Mouse (Mus musculus) inflammation-experienced regulatory T-cells, adult 6 months (primary cell): ENCODE data around the gene Sgsm3. TPM values are rescaled to one million over a fixed set of nuclear protein-coding genes. Genes with fewer than 3 reads are reported as not detected.

ENCODE experiments used
- ATAC-seq: one replicate; pipeline ENCODE4 v1.8.0; 2017
- polyA plus RNA-seq, 3 experiments: library from polyadenylated mRNA; unstranded; fragments of 100-300 nt; shearing (Covaris generic); gene quantifications; one replicate each; pipeline ENCODE4 v1.2.1; 2017

Gene Sgsm3
- polyA plus RNA-seq, 3 experiments from 2014 or later = 3.1 to 4.5 (median 3.5) TPM

DNA sequence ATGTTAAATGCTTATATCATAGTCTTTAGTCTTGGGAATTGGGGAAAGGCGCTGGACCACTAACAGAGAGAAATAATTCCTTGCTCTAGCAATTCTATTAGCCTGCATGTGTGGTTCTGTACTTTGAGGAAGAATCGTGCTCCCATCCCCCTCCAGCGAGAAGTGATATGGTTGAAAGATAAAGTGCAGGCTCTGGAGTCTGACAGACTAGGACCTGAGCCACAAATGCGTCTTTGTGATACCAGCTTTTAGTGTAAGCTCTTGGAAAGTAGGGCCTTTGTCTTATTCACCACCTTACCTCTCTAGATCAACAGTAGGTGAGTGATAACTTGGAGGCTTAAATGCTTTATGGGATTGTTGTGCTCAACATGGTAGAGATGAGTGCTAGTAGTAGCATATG lies 3.6 kb downstream of the Sgsm3 start:
- ATAC-seq = no peak

- no peak for ATAC-seq
Observed at GRCm38 (mm10) chr15:80983264-80983663, 5.7 kb downstream of the Sgsm3 start.

GRCm38 (mm10) chr15:80988331-80988730 lies 10.8 kb downstream of the Sgsm3 start:
- ATAC-seq = no peak

DNA sequence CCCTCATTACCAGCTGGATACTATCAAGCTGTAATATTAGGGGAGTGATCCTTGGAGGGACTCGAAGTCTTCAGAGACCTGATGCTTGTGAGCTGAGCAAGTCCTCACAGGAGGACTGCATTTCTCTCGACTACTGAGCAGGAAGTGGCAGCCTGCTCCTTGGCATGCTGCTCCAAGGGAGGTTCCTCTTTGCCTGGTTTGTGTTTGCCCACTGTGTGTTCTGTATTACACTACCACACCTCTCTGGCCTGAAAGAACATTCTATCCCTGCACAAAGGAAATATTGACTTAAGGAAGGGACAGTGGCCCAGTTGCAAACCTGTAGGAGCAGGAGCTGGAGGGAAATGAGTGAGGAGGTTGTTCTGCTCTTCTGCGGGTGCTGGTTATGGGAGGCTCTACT lies 12.1 kb downstream of the Sgsm3 start:
- no peak for ATAC-seq

DNA sequence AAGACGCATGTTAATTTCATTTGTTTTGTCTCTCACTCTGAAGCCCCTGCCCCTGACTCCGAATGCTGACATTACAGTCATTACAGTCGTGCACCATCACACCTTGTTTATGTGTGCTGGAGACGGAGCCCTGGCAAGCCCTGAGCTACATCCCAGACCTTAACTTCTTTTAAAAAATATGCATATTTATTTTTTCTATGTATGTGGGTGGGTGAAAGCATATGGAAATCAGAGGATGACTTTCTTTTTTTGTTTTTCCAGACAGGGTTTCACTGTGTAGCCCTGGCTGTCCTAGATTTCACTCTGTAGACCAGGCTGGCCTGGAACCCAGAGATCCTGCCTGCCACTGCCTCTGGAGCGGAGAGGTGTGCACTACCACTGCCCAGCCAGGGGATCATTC lies 17.4 kb downstream of the Sgsm3 start:
- no peak for ATAC-seq

GRCm38 (mm10) chr15:80996090-80996835 lies 18.7 kb downstream of the Sgsm3 start:
- no peak for ATAC-seq

DNA sequence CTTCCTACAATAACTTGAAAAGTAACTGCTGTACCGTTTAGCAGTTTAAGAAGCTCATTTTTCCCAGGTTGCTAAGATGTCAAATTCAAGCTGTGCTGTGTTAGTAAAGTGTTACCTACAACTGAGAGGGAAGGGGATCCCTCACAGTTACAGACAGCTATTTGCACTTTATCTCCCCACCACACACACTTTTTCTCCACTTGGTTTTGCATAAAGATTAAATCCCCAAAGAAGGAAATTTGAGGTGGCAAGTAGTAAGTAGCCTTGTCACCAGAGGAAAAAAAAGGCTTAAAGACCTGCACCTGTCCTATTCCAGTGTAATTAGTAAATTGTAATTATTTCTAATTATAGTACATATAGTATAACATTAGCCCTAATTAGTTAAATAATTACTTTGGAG lies 19.5 kb downstream of the Sgsm3 start:
- no peak for ATAC-seq

DNA sequence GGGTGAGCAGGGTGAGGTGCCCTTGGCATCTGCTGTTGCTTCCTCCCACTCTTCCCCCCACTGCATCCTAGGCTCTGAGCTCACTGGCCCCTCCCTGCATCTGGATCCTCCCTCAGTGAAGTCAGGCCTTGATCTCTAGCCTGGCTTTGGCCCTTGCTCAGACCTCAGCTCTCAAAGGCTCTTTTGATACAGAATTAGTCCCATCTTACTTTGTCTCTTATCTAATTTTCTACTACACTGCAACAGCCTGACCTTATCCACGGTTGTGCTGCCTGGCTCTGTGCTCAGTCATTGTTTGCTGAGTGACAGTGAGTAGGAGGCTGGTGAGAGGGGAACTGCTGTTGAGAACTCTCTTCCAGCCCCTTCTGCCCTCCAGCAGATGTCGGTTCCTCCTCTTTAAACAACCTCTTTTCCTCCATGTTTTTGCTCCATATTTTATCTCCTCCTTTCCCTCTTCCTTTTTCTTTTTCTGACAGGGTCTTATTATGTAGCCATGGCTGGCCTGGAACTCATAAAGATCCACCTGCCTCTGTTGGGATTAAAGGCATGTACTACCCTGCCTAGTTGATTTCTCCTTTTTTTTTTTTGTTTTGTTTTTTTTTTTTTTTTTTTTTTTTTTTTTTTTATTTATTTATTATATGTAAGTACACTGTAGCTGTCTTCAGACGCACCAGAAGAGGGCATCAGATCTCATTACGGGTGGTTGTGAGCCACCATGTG lies 23.0 kb downstream of the Sgsm3 start:
- no peak for ATAC-seq

GRCm38 (mm10) chr15:81006127-81006735 lies 28.7 kb downstream of the Sgsm3 start:
- no peak for ATAC-seq

DNA sequence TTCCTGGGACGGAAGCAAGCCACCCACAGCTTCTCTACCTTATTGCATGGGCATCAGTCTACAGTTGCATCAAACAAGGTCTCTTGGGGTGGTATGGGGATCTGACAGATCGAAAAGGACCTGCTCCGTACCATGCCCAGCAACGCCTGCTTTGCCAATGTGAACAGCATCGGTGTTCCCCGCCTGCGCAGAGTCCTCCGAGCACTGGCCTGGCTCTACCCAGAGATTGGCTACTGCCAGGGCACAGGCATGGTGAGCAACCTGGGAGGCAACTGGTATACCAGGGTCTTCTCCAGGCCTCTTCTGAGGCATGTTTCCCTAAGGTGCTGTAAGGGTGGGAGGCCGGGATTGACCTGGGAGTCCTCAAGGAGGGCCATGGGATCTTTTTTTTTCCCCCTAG lies 29.8 kb downstream of the Sgsm3 start:
- no peak for ATAC-seq

DNA sequence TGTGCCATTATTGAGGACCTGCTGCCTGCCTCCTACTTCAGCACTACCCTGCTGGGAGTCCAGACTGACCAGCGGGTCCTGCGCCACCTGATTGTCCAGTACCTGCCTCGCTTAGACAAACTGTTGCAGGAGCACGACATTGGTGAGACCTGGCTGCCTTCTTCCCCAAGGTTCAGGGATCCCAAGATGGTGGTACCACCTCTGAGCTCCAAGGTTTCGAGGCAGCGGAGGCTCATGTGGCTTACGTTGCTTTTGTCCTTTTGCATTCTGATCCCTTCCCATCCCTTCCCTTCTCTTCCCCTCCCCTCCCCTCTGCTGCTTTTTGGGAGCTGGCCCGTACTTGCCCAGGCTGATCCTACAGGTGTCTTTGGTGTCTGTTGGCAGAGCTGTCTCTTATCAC lies 30.3 kb downstream of the Sgsm3 start:
- no peak for ATAC-seq

DNA sequence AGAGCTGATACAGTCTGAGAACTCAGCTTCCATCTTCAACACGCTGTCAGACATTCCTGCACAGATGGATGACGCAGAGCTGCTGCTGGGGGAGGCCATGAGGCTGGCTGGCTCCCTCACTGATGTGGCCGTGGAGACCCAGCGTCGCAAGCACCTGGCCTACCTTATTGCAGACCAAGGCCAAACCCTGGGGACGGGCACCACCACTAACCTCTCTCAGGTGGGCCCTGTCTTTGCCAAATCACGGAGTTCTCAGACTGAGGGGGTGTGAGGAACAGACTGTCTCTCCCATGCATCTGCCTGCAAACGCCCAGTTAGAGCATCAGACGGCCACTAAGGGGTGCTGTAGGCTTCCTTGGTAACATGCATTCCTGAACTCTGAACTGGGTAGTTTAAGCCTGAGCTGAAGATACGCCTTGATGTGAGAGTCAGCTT lies 31.1 kb downstream of the Sgsm3 start:
- no peak for ATAC-seq

GRCm38 (mm10) chr15:81010114-81010513 lies 32.5 kb downstream of the Sgsm3 start:
- no peak for ATAC-seq

GRCm38 (mm10) chr15:81011523-81011922 lies 34.0 kb downstream of the Sgsm3 start:
- no peak for ATAC-seq

DNA sequence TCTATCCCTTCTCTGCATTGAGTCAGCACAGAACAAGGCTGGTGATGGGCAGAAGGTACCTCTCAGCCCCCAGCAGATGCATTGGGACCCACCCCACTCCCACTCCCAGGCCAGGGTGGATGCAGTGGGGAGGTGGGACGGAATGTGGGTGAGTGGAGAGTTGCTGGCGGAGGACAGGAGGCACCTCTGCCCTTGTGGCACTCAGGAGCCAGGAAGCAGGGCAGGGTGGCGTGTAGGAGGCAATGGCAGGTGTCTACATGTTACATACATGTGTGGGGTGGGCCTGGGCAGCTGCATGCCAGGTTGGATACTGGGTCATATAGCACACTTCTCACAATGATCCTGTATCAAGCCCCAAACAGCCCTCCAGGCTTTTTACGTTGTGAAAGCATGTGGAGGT lies 34.8 kb downstream of the Sgsm3 start:
- ATAC-seq = no peak

DNA sequence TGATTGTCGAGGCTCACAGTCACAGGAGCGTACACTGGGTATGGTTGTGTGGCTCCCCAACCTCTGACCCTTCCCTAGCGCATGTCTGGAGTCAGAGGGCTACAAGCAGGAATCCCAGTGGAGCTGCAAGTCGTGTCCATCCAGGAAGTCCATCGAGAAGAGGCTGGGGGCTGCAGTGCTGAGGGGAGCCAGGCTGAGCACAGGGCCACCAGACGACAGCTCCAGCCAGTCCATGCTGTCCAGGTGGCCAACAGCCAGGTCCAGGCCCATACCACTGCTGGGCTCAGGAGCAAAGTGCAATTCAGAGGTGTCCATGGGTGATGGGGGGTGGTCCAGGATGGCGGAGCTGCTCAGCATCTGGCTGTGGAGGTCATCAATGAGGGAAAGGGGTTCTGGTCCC lies 35.6 kb downstream of the Sgsm3 start:
- no peak for ATAC-seq

DNA sequence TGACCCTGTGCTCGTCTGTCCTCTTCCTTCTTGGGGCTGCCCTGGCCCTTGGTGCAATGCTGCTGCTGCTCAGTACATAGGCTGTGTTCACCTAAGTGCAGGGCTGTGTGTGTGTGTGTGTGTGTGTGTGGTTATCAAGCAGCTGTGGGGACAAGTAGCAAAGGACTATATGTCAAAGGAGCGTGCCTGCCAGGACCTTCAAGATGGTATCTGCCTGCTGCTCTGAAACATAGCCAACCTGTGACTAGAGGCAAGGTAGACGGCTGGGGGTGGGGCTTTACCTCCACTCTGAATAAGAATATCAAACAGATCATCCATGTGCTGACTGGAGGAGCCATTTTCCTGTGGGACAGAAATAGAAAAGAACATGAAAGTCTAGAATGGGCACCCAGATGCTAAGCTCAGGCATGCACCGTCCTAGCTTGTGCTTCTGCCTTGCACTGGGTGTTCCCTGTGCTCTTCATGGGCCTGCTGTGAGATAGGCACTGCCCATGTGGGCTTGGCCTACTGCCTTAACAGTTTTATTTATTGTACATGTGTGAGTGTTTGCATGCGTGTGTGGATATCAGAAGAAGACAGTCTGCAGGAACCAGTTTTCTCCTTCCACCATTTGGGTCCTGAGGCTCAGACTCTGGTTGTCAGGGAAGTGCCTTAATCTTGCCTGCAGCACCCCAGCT lies 37.6 kb downstream of the Sgsm3 start:
- no peak for ATAC-seq

- ATAC-seq = no peak
Observed at GRCm38 (mm10) chr15:81016488-81016887, 38.9 kb downstream of the Sgsm3 start.

DNA sequence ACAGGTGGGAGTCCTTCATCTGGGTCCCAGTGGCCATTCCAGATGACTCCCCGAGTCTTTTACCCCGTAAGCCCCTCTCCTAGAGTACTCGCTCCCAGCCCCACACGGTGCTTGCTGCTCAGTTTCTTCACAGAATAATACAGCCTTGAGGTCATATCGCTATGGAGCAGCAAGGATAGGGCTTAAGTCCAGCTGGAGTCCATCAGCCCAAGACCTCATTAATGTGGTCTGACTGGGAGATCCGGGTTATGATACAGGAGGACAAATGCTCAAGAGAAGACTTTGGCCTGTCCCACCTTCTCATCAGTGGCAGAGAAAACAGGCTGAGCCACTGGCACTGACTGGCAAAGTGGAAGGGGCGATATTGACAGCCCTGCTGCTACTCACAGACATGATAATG lies 39.7 kb downstream of the Sgsm3 start:
- no peak for ATAC-seq

GRCm38 (mm10) chr15:81021377-81021776 lies 43.8 kb downstream of the Sgsm3 start:
- ATAC-seq = no peak

DNA sequence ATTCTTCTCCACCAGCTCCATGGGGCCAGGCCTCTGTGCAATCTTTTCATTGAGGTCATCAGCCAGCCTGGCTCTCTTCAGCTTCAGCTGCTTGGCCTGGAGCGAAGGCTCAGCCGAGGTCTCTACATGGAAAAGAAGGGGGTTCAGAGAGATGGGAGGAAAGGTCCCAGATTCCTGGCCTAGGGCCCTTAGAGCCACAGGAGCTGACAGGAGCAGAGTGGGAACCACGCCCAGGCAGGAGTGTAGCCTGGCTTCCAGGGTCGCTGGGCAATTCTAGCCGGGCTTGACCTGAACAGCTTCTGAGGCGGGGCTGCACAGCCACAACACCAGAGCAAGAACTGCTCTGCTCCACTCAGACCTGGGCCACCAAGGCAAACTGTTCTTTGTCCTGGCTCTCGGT lies 44.9 kb downstream of the Sgsm3 start:
- ATAC-seq = no peak

- no peak for ATAC-seq
Observed at GRCm38 (mm10) chr15:81023842-81024241, 46.3 kb downstream of the Sgsm3 start.

- ATAC-seq = no peak
Observed at GRCm38 (mm10) chr15:81026901-81027300, 49.3 kb downstream of the Sgsm3 start.
